Mouse (Mus musculus) left cerebral cortex, adult 8-10 months (tissue): ENCODE results near the gene Ltbr. TPM values are rescaled to one million over a fixed set of nuclear protein-coding genes. Genes with fewer than 3 reads are reported as not detected.
A peak's percentile ranks its signal among the peaks of the same experiment; 100 is the strongest.
"Not testable (repeated sequence)": the region's sequence is repeated elsewhere in the genome, so short reads cannot be mapped to it uniquely, and the experiment has no call there.

Source experiments
- DNase-seq, 2 experiments: peaks; one replicate each; pipeline ENCODE4 v3.0.0; 2022; ENCODE audit warnings: low spot score in 2 of 2
- total RNA-seq, 4 experiments: library from RNA; stranded (reverse); gene quantifications; 2 replicates each; pipeline ENCODE4 v1.2.4; 2022

The Ltbr gene
- total RNA-seq, 4 experiments from 2014 or later: 7.7 to 11.9 (median 10.3) TPM

DNA sequence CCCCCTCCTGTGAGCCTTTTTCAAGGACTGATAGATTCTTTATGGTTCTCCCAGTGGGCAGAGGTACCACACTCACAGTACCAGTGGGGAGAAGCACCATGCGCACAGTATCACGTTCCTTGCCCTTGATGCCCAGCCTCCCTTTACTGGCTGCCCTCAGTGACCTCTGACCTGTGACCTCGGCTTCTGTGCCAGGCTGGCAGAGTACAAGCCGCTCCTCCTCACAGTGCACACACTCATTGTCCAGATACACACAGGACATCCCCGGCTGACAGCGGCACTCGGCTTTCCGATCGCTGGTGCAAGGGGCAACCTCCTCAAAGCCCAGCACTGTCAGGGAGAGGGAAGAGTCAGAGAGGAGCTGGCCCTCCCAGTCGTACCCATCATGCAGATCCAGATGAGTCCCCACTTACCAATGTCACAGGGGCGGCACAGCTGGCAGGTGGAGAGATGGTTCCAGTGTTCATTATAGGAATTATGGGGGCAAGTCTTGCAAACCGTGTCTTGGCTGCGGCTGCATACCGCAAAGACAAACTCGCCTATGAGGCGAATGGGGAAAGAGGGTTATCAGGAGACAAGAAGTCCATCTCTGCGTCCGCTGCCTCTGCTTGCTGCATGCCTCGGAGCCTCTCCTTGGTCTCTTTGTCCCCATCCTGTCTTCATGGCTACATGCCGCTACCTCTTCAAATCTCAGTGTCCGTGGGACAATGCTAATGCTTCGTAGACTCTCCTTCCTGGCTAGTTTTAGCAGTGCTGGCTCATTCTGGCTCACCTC is 917 bp downstream of the Ltbr start:
- no peak for DNase-seq

DNA sequence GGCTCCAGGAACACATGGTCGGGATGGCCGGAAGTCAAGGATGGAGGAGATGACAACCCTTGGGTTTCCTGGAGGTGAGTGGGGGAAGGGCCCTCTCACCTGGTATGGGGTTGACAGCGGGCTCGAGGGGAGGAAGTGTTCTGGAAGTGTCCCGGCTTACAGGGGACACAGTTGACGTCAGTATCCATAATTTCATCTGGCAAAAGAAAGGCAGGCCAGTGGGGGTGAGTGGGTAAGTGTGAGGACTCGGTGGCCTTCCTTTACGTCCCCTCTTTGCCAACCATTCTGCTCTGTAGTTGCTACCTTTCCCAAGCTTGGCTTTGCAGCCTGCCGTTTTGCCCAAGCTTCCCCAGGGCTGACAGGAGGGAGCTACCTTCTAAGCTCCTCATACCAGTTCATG is 1.5 kb downstream of the Ltbr start:
- DNase-seq: no peak

DNA sequence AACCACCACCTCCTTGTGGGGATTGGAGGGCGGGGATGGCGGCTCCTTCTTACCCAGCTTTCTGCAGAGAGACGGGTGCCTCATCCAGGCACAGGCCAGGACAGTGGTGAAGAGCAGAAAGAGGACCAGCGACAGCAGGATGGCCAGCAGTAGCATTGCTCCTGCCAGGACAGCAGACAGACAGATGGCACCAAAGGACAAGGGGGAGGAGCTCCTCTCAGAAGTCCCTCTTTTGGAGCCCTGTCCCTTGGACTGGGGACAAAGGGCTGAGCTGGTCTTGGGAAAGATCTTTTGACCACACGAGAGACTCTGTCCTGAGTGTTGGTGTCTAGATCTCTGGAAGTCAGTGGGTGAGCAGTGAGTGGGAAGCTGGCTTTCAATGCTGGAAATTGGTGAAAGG is 4.3 kb downstream of the Ltbr start:
- no peak for DNase-seq

DNA sequence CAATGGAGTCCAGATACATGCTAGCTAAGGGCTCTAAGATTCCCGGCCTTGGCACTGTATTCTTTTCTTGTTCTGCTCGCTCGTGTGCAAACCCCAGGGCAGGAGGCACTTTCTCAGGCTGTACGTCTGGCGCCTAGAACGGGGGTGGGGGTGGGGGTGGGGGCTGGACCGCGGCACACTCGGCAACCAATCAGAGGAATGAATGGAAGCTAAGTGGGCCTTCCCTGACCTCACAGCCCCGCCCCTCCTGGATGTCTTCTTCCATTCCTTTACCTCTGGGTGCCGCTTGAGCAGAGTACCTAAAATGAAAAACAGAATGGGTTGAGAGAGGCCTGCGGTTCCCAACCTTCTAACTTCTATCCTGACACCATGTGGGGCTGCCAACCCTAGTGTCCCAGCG is 4.8 kb downstream of the Ltbr start:
- no peak for DNase-seq

DNA sequence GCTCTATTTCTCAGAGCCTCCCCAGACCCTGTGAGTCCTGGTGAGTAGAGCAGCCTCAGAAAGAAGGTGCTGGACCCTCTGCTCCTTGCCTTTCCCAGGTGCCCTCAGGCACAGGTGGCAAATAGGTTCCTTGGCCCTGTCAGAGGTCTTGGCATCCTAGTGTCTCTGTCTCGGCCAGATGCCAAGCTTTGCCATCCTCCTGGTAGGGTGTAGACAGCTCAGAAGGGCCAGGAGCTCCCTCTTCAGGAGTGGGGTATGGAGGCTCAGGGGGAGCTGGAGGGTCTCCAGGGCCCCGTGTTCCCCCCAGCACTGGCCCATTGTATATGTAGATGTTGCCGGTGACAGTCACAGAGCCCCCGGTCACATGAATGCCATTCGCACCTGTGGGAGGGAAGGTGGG is 6.6 kb downstream of the Ltbr start:
- no peak for DNase-seq

DNA sequence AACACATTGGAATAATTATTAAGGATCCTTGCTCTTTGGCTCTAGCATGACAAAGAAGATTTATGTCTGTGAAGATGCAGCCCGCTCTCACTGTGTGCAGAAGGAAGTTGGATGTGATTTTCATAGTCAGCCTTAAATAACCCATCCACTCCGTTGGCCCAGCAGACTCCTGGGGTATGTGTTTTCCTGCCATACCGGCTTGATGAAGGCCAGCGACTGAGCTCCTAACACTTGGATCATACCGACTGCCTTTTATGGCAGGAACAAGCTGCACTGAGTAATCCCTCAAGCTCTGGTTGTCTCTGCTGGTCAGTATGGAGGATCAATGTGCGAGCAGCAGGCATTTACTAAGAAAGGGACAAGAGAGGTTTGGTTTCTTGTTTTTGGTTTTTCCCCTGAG is 8.2 kb downstream of the Ltbr start:
- no peak for DNase-seq

DNA sequence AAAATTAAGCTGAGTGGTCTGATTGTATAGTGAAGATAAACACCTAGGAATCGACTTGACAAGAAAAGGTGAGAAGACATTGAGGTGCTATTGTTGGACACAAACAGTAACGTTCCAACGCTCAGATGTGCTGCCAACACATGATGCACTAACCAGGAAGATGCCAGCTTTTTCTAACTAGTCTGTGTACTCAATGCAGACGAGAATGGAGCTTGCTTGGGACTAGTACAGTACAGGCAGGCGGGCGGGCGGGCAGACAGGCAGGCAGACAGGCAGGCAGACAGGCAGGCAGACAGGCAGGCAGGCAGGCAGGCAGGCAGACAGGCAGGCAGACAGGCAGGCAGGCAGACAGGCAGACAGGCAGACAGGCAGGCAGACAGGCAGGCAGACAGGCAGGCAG is 9.3 kb downstream of the Ltbr start:
- not testable (repeated sequence) for DNase-seq

DNA sequence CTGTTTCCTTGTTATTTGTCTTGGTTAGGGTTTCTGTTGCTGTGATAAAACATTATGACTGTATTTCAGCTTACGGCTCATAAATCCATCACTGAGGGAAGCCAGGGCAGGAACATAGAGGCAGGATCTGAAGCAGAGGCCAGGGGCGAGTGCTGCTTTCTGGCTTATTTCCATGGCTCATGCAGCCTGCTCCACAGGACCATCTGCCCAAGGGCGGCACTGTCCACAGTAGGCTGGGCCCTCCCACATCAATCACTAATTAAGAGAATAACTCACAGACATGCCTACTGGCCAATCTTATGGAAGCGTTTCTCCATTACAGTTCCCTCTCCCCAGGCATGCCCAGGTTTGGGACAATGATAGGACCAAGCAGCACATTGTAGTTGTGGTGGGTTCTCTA is 10.4 kb downstream of the Ltbr start:
- no peak for DNase-seq

DNA sequence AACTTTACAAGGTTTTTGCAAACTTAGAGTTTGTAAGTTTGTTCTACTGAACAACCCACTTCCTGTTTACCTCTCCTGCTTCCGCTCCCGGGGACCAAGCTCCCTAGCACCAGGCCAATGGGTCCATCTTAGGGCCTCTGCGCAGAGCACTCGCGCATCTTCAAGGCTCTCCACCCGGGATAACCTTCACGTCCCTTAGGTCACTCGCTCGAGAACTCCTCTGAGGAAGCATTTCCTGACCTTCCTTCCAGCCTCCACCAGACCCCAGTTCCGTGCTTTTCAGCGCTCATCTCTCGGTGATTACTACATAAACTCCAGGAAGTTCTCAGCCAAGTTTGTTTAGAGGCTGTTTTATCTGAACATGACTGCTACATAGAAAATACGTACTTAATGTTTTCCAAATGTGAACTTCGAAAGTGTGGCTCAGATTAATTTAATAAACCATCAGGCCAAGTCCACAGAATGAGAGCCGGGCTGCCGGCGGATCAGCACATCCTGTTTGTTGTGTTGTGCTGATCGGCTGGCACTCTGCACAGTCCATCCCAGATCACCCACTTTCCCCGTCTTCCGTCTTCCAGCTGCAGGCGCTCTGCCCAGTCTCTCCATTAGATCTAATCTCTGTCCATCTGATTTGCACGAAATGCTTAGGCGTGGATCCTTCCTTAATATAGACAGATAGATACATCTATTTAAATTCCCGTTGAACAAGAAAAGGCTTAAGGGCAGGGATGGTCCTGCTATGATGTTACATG is 11.3 kb downstream of the Ltbr start:
- DNase-seq: no peak

DNA sequence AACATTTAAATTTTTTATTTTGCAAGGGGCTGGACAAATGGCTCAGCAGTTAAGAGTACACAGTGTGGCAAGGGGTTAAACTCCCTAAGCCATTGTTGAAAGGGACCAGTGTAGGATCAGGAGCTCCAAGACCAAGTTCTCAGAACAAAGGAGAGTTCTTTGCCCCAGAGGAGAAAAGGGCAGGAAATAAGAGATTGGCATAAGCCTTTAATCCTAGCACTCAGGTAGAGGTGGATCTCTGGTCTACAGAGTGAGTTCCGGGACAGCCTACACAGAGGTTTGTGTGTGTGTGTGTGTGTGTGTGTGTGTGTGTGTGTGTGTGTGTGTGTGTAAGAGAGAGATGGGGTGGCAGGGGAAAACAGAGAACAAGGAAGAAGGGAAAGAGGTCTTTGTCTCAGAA is 12.7 kb downstream of the Ltbr start:
- DNase-seq: no peak

DNA sequence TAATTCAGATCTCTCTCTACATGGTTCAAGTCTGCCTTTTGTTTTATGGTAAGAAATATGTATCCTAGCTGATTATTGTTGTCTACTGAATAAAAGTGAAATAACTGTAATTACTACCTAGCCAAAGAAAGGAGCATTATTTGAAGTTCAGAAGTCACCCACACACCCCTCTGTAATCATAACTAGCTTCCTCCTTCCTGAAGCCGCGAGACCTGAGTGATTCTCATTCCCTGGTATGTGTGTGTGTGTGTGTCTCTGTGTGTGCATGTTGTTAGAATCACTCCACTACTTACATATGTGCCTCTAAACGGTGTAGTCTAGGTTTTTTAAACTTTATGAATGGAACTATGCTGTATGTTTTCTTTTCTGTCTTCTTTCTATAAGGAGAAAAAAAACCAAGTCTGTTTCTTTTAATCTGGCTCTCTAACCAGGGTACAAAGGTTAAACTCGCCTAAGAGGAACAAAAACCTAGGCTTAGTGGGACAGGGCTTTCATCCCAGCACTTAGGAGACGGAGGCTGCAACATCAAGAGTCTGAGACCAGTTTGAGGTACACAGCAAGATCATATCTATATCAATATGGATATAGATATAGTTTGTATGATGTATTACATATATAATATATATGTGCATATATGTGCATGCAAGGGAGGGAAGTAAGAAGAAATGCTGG is 16.4 kb downstream of the Ltbr start:
- no peak for DNase-seq

DNA sequence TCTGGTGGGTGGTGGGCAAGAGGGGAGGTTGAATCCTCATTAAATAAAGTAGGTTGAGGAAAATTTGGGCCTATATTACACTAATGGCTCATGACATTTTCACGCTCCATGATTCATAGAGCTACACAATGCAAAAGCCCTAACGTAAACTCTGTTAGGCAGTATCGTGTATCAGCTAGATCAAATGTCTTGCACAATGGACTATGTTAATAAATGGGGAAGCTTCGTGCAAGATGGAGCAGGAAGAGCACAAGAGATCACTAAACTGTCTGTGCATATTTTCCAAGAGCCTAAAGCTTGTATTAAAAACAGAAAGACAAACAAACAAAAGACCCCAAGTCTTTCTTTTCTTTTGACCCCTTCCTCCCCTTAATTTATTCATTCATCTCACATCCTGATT is 19.6 kb downstream of the Ltbr start:
- DNase-seq: no peak

DNA sequence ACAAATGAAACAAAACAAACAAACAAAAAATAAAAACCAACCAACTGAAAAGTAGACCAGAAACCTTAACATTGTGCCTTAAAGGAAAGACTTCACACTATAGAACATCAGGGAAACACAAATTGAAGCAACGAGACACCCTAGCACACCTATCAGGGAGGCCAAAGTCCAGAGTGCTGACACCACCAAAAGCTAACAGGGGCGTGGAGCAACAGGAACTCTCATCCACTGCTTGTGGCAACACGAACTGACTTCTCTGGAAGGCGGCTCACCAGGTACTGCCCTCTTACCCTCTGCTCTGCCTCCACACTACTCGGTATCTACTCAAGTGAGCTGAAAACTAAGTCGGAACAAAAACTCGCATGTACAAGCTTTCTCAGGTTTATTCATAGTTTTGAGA is 21.4 kb downstream of the Ltbr start:
- no peak for DNase-seq

DNA sequence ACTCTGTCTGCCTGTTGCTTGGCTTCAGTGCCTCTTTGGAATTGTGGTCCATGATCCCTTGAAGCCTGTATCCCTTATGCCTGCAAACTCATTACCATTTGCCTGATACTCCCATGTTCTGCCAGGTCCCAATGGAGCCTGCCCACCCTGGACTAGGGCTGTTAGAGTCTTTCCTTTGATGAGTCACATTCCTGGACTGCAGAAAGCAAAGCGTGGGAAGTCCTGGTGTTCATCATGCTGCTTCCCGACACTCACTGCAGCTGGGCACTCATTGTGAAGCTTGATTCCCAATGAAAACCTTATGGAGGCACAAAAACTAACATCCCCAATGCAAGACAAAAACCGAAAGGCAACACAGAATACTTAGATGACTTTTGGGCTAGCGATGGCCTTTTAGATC is 22.4 kb downstream of the Ltbr start:
- DNase-seq: peak in 1 of 2 experiments; percentile 43

DNA sequence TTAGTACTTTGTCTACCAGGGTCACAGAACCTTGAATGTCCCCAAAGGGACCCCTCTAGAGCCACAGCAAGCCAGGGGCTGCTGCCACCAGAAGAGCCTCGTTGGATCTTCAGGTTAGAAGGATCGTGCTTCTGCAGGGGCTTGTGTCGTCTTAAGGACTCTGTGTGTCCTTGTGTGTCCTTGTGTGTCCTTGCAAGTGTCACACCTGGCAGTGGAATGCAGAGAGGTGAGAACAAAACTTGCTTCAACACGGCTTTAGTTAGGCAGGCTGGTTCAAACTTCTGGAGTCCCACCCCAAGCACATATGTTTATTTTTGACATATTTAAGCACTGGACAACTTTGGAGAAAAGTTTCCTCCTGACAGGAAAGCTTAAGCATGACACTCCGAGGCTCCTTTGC is 25.0 kb downstream of the Ltbr start:
- no peak for DNase-seq

DNA sequence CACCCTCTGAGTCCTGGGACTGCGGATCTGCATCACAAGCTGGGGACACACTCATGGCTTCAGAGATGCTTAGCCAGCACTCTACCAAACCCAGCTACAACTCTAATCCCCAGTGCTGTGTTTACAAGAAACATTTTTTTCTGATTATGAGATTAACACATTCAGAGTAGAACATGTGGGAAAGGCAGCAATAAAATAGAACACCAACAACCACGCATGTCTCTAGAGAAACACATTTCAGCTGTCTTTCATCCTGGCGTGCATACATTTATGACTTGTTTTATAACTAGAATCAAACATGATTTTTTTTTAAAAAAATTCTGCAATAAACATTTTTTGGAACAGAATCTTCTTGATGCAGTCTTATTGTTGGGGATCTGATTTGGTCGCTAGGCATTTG is 26.7 kb downstream of the Ltbr start:
- DNase-seq: no peak

DNA sequence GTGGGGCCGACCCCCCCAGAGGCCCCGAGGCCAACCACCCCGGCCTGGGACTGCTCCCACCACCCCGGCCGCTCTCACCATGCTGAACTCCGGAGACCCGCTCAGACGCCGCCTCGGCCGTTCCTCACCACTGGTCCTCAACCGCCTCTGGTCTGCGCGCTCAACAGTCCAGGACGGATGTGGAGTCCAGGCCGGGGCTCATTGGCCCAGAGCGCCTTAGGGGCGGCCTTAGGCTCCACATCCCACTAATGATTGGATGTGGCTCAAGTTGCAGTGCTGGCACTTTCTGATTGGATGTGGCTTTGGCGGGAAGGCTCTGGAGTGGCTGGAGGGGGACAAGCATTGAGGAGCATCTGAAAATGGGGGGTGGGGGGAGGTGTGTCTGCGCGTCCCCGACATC is 27.8 kb downstream of the Ltbr start, which contains the start of gene Tuba3a:
Gene Tuba3a, minus strand, starts transcription at position 153 of the 400 bp plus-strand sequence.
- DNase-seq: no peak

DNA sequence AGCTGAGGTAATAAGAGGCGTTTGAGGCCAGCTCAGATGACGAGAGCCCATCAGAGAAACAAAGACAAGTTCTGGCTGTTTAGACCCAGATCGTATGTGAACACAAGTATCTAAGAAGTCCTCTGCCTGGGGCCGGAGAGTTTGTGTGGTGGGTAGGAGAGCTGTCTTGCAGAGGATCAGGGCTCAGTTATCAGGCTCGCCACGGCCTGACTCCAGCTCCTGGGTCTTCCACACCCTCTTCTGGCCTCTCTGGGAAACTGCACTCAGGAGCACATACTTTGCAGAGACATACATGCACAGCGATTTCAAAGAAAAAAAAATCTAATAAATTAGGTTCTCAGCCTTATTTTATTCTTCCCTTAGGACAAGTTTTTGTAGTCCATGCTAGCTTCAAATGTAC is 28.9 kb downstream of the Ltbr start:
- DNase-seq: no peak

DNA sequence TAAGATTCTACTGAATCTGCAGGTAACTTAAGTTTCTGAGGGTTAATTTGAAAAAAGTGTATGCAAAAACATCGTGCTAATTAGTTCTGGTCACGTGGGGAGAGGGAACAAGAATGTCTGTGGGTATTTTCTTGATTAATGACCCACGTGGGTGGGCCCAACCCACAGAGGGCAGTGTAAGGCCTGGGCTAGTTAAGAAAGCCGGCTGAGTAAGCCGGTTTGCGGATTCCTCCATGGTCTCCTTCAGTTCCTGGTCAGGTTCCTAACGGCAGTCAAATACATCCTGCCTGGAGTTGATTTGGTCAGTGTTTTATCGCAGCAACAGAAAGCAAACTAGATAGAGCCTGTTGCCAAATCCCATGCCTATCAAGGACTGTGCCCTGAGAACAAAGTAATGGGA is 29.4 kb downstream of the Ltbr start:
- no peak for DNase-seq

DNA sequence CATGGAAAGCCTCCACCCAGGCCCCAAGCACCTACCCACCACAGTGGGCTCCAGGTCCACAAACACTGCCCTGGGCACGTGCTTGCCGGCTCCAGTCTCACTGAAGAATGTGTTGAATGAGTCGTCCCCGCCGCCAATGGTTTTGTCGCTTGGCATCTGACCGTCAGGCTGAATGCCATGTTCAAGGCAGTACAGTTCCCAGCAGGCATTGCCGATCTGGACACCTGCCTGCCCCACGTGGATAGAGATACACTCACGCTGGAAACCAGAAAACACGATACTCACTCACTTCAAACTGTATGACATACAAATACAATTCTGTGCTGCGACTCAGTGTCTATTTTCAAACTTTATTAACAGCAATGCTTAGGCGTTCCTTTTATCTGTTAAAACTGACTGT is 31.0 kb downstream of the Ltbr start:
- not testable (repeated sequence) for DNase-seq

DNA sequence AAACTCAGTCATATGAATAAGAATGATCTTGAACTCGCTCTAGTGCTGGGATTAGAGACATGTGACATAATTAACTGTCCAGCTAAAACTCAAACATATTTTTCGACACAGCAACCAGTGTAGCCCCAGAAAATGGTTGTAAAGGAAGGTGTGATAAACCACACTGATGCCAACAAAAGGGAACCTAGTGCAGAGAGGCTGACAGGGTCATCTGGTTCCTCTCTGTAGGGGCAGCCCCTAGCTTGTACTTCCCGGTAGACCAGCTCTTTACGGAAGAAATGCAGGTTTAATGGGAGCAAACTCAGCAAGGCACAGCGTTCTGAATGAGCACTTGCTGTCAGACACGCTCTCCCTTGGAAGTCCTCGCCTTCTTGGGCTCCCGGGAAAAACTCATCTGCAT is 34.0 kb downstream of the Ltbr start:
- no peak for DNase-seq

DNA sequence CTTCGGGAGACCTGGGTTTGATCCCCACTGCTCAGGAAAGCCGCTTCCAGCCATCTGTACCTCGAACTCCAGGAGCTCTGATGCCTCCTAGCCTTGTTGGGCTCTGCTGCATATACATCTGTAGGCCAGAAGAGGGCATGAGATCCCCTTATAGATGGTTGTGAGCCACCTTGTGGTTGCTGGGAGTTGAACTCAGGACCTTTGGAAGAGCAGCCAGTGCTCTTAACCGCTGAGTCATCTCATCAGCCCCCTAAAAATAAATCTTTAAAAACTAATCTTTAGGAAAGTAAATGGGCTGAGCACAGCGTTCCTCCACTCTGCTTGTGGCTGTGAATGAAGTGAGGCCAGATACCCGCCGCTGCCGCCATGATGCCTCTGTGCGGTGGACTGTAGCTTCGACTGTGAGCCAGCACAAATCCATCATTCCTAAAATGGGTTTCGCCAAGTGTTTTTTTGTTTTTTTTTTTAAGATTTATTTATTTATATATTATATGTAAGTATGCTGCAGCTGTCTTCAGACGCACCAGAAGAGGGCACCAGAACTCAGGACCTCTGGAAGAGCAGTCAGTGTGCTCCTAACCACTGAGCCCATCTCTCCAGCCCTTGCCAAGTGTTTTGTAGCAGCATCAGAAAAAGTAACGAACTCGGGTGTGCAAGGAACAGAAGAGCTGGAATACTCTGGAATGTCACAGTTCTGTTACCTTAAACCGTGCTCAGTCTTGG is 38.7 kb downstream of the Ltbr start:
- no peak for DNase-seq
